Mouse (Mus musculus) midbrain, postnatal 0 days (tissue): ENCODE measurements around the gene Calcoco1. TPM values are rescaled to one million over a fixed set of nuclear protein-coding genes. Genes with fewer than 3 reads are reported as not detected.

Experiments
- ATAC-seq: fragments of 200-750 bp; cut with Nextera tagmentation; 2 replicates; pipeline ENCODE4 v1.8.0; 2017; ENCODE audit warnings: moderate number of reproducible peaks, mild to moderate bottlenecking, moderate TSS enrichment, moderate library complexity; ENCODE audit not compliant: low FRiP score
- DNase-seq: peaks from one replicate; pipeline ENCODE4 v3.0.0-alpha.2; 2015; ENCODE audit warnings: low spot score
- H3K27ac ChIP-seq: fragments of 300-500 bp; sonication (generic); 2 replicates; pipeline ENCODE4 v1.5.1; 2014; ENCODE audit warnings: low read depth, mild to moderate bottlenecking, low read length, mixed read lengths
- H3K27me3 ChIP-seq: fragments of 300-500 bp; sonication (generic); 2 replicates; pipeline ENCODE4 v1.6.1; 2014; ENCODE audit warnings: low read length, control low read depth, mixed read lengths; ENCODE audit not compliant: insufficient read depth
- H3K36me3 ChIP-seq: fragments of 300-500 bp; sonication (generic); 2 replicates; pipeline ENCODE4 v1.6.1; 2014; ENCODE audit warnings: low read length, control low read depth, mixed read lengths; ENCODE audit not compliant: insufficient read depth
- H3K4me1 ChIP-seq: fragments of 300-500 bp; sonication (generic); 2 replicates; pipeline ENCODE4 v1.6.1; 2014; ENCODE audit warnings: mild to moderate bottlenecking, control low read depth, antibody characterized with exemption, low read length, mixed read lengths; ENCODE audit not compliant: insufficient read depth
- H3K4me2 ChIP-seq: fragments of 300-500 bp; sonication (generic); 2 replicates; pipeline ENCODE4 v1.6.1; 2014; ENCODE audit warnings: low read depth, mild to moderate bottlenecking, low read length, mixed read lengths; ENCODE audit not compliant: poor library complexity, severe bottlenecking
- H3K4me3 ChIP-seq: fragments of 300-500 bp; sonication (generic); 2 replicates; pipeline ENCODE4 v1.5.1; 2014; ENCODE audit warnings: low read depth, mild to moderate bottlenecking, low read length, moderate library complexity
- H3K9ac ChIP-seq: fragments of 300-500 bp; sonication (generic); replicated peaks from 2 replicates; pipeline ENCODE4 v1.6.1; 2014; ENCODE audit warnings: mild to moderate bottlenecking, low read length, moderate library complexity, mixed read lengths; ENCODE audit not compliant: poor library complexity, severe bottlenecking
- H3K9me3 ChIP-seq: fragments of 300-500 bp; sonication (generic); 2 replicates; pipeline ENCODE4 v1.6.1; 2016; ENCODE audit warnings: low read length, control low read depth
- CTCF ChIP-seq: IDR thresholded peaks from 2 replicates; pipeline ENCODE4 v1.5.1; 2016; ENCODE audit warnings: antibody characterized with exemption, mild to moderate bottlenecking
- WGBS: fragments of 180-500 bp; shearing (Covaris S2); extraction: QIAGEN DNeasy Blood & Tissue Kit; methylation state at CpG from one replicate; pipeline ENCODE4 v1.1.7; 2014; 5-methylcytosine and 5-hydroxymethylcytosine counted together
- polyA plus RNA-seq: library from polyadenylated mRNA; unstranded; fragments of >200 nt; fragmentation: Nextera tagmentation; extraction: Ambion mirVana; gene quantifications from 2 replicates; pipeline ENCODE4 v1.2.1, GENCODE M21; 2015
- total RNA-seq: library from RNA; depleted of rRNA; stranded (reverse); fragments of >200 nt; gene quantifications from 2 replicates; pipeline ENCODE4 v1.2.3, GENCODE M21; 2014

Calcoco1 gene
- total and polyA plus RNA-seq, 2 experiments from 2014 or later = 27.2 to 34.4 TPM

DNA sequence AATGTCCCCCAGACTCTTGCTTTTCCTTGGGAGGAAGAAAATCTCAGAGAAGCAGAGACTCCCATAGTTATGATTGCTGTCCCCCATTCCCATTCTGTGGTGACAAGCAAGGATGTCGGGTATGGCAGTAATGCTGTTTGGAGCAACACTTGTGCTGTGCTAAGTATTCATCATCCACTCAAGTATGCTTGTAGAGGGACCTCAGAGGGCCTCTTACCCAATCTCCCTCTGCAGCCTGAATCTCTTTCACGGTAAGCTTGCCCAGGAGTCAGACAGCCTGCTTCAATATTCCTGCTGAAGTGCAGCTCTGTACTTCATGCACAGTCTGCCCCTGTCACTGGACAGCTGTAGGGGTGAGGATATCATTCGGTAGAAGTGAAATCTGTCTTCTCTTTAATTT lies 25.1 kb downstream of the Calcoco1 start:
- H3K36me3 ChIP-seq = no peaks in the 10 kb centered on the region
- no peak overlapping the region for H3K4me2 ChIP-seq
- DNase-seq = no peak
- no peak for ATAC-seq
- 0 out of 2 replicates have a peak, but pooled peaks cover 4% of the 10 kb centered on the region for H3K4me1 ChIP-seq
- H3K4me3 ChIP-seq = no peak overlapping the region
- H3K9me3 ChIP-seq = no peaks in the 10 kb centered on the region
- 42% methylated on average over 3 of the region's 3 CpGs for WGBS
- peaks cover 32% of the 10 kb centered on the region for H3K27me3 ChIP-seq
- TF ChIP-seq CTCF = no peak
- no peak overlapping the region for H3K9ac ChIP-seq
- no peak overlapping the region for H3K27ac ChIP-seq

DNA sequence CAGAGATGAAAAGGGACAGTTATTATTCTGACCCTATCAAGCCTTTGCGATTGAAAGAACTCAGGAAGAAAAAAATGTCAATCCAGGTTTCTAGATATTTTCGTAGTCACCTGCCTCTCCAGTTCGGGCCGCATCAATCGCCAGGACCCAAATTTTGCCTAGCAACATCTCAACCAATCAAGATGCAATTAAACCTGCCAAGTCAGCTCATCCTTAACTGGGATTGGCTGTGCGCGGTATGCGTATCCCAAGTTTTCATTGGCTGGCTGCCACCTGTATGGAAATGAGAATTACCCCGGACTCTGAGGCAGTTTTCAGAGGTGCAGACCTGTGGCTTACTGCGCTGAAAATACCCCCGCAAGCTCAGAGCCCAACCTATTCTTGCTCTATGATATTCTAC lies 28.4 kb downstream of the Calcoco1 start:
- Histone ChIP-seq H3K4me1 (0 out of 2 replicates have a peak, but pooled peaks cover 4% of the 10 kb centered on the region), H3K36me3 (no peaks in the 10 kb centered on the region), H3K9ac (peak overlapping the region; percentile 66), H3K4me2 (peak overlapping the region; percentile 63), H3K27me3 (peaks cover 32% of the 10 kb centered on the region), H3K9me3 (no peaks in the 10 kb centered on the region), H3K27ac (peak overlapping the region; percentile 89), H3K4me3 (peak overlapping the region; percentile 45)
- no peak for TF ChIP-seq CTCF
- DNase-seq (peak; percentile 96), ATAC-seq (peak; percentile 82)
- under 1% methylated on average over 11 of the region's 11 CpGs for WGBS

- Histone ChIP-seq H3K27ac (peak overlapping the region; percentile 89), H3K27me3 (peaks cover 30% of the 10 kb centered on the region), H3K4me3 (peak overlapping the region; percentile 45), H3K9ac (peak overlapping the region; percentile 66), H3K9me3 (no peaks in the 10 kb centered on the region), H3K4me1 (0 out of 2 replicates have a peak, but pooled peaks cover 4% of the 10 kb centered on the region), H3K36me3 (no peaks in the 10 kb centered on the region), H3K4me2 (peak overlapping the region; percentile 63)
- DNase-seq (peak; percentile 76), ATAC-seq (peak; percentile 85)
- TF ChIP-seq CTCF = peak; percentile 91
- under 1% methylated on average over 32 of the region's 32 CpGs for WGBS
Measured at GRCm38 (mm10) chr15:102692991-102693411, 29.0 kb downstream of the Calcoco1 start.

DNA sequence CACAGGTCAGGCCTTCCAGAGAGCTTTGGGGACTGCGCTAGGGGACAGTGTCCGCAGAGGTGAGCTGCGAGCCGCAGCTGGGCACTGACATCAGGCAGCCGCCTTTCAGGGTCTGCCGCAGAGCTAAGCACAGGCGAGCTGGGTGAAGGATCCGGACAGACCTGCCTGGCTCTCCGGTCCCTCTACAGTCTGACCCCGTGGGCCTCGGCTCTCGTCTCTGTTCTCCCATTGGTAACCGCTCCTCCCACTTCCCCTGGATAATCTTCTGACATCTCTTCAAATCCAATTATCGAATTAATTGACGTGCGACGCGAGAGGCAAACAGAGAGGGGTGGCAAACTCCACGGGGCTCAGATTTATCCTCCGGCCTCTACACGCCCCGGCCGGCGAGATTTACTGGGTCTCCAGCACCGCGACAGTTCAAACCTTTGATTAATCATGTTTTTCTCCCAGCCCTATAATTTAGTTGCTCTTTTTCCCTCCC lies 29.6 kb downstream of the Calcoco1 start:
- Histone ChIP-seq H3K4me3 (peak overlapping the region; percentile 45), H3K36me3 (no peaks in the 10 kb centered on the region), H3K9me3 (no peaks in the 10 kb centered on the region), H3K4me2 (peak overlapping the region; percentile 63), H3K4me1 (0 out of 2 replicates have a peak, but pooled peaks cover 4% of the 10 kb centered on the region), H3K27ac (peak overlapping the region; percentile 89), H3K27me3 (peaks cover 23% of the 10 kb centered on the region; the same call in 1 of the 2 replicates), H3K9ac (peak overlapping the region; percentile 66)
- 1% methylated on average over 26 of the region's 26 CpGs for WGBS
- peak; percentile 57 for DNase-seq
- ATAC-seq = peak; percentile 64; the same call in 1 of the 2 replicates
- TF ChIP-seq CTCF = no peak

GRCm38 (mm10) chr15:102685791-102686190 lies 36.2 kb downstream of the Calcoco1 start:
- Histone ChIP-seq H3K4me3 (no peak overlapping the region), H3K9ac (no peak overlapping the region), H3K27me3 (no peaks in the 10 kb centered on the region), H3K36me3 (no peaks in the 10 kb centered on the region), H3K9me3 (no peaks in the 10 kb centered on the region), H3K27ac (no peak overlapping the region), H3K4me2 (no peak overlapping the region), H3K4me1 (no peaks in the 10 kb centered on the region)
- no peak; the same call in 1 of the 2 replicates for ATAC-seq
- WGBS = 8% methylated on average over 4 of the region's 4 CpGs
- peak; percentile 69 for DNase-seq
- no peak for TF ChIP-seq CTCF

GRCm38 (mm10) chr15:102683670-102684069 lies 38.3 kb downstream of the Calcoco1 start:
- WGBS = 29% methylated on average over 1 of the region's 1 CpGs
- H3K27me3 ChIP-seq = no peaks in the 10 kb centered on the region
- H3K27ac ChIP-seq = no peak overlapping the region
- H3K4me2 ChIP-seq = no peak overlapping the region
- H3K4me3 ChIP-seq = no peak overlapping the region
- no peak overlapping the region for H3K9ac ChIP-seq
- DNase-seq (peak; percentile 60), ATAC-seq (no peak)
- TF ChIP-seq CTCF = peak; percentile 61
- H3K9me3 ChIP-seq = no peaks in the 10 kb centered on the region
- no peaks in the 10 kb centered on the region for H3K36me3 ChIP-seq
- H3K4me1 ChIP-seq = no peaks in the 10 kb centered on the region
